Comparison of ENCODE assay signal across 23 mouse cellular contexts in genomic region chr17:11087088-11087487, GRCm38 (mm10).
DNase-seq lines count a peak whose midpoint lies in the region; ATAC-seq lines count a peak whose summit lies in the region.
"Had no signal": no experiment of that assay in that cellular context is flagged by ENCODE, and none has a peak within 500 bp of the region (broad histone marks: within the 10 kb centered on the region; RNA-seq: fewer than 3 reads in every experiment).

No protein-coding gene starts in this region.

- ATAC-seq in limb, embryonic 11.5 days (ENCODE audit: insufficient number of reproducible peaks, low FRiP score, low TSS enrichment, low read depth): no peak
- no peak for ATAC-seq in midbrain, embryonic 15.5 days (replicated peaks)
- ATAC-seq: intestine, postnatal 0 days; liver, postnatal 0 days had no signal

- H3K36me3 ChIP-seq in limb, embryonic 11.5 days (ENCODE audit: control insufficient read depth, insufficient read depth, low read length): no peaks in the 10 kb centered on the region
- H3K36me3 ChIP-seq in limb, embryonic 10.5 days: no peaks in the 10 kb centered on the region
- H3K36me3 ChIP-seq in embryonic facial prominence, embryonic 10.5 days (replicated peaks): no peaks in the 10 kb centered on the region
- no peaks in the 10 kb centered on the region for H3K36me3 ChIP-seq in midbrain, embryonic 15.5 days (replicated peaks)
- H3K36me3 ChIP-seq in heart, embryonic 10.5 days: no peaks in the 10 kb centered on the region
- H3K36me3 ChIP-seq: embryonic facial prominence, embryonic 15.5 days; hindbrain, embryonic 10.5 days; kidney, embryonic 15.5 days; neural tube, embryonic 13.5 days; stomach, embryonic 15.5 days had no signal

- H3K4me2 ChIP-seq in limb, embryonic 11.5 days (ENCODE audit: low read depth, severe bottlenecking): no peak overlapping the region
- no peak overlapping the region for H3K4me2 ChIP-seq in midbrain, embryonic 15.5 days
- H3K4me2 ChIP-seq: embryonic facial prominence, embryonic 15.5 days; kidney, embryonic 15.5 days; liver, embryonic 11.5 days; stomach, embryonic 15.5 days had no signal

- H3K9me3 ChIP-seq in limb, embryonic 11.5 days (ENCODE audit: control insufficient read depth, low read length): no peaks in the 10 kb centered on the region
- no peaks in the 10 kb centered on the region for H3K9me3 ChIP-seq in limb, embryonic 10.5 days (replicated peaks)
- H3K9me3 ChIP-seq in embryonic facial prominence, embryonic 10.5 days: no peaks in the 10 kb centered on the region
- H3K9me3 ChIP-seq in midbrain, embryonic 15.5 days: no peaks in the 10 kb centered on the region
- no peaks in the 10 kb centered on the region for H3K9me3 ChIP-seq in heart, embryonic 10.5 days
- H3K9me3 ChIP-seq: embryonic facial prominence, embryonic 15.5 days; hindbrain, embryonic 10.5 days; kidney, embryonic 15.5 days; neural tube, embryonic 13.5 days; stomach, embryonic 15.5 days had no signal

- no peak overlapping the region for H3K4me3 ChIP-seq in limb, embryonic 11.5 days (ENCODE audit: low read depth, low read length)
- H3K4me3 ChIP-seq in limb, embryonic 10.5 days: no peak overlapping the region
- H3K4me3 ChIP-seq in embryonic facial prominence, embryonic 10.5 days: no peak overlapping the region
- H3K4me3 ChIP-seq in midbrain, embryonic 15.5 days: no peak overlapping the region
- no peak overlapping the region for H3K4me3 ChIP-seq in heart, embryonic 10.5 days
- H3K4me3 ChIP-seq: embryonic facial prominence, embryonic 15.5 days; heart, adult 2 months; hindbrain, embryonic 10.5 days; kidney, embryonic 15.5 days; myocyte; neural tube, embryonic 13.5 days; stomach, embryonic 15.5 days had no signal

- no peak overlapping the region for H3K9ac ChIP-seq in limb, embryonic 11.5 days (ENCODE audit: low read length)
- H3K9ac ChIP-seq in midbrain, embryonic 15.5 days: no peak overlapping the region
- H3K9ac ChIP-seq: embryonic facial prominence, embryonic 15.5 days; kidney, embryonic 15.5 days; liver, postnatal 0 days; neural tube, embryonic 13.5 days; stomach, embryonic 15.5 days had no signal

- peaks cover 5% of the 10 kb centered on the region; the same call in 1 of the 2 replicates for H3K4me1 ChIP-seq in limb, embryonic 11.5 days (ENCODE audit: control insufficient read depth, insufficient read depth, low read length)
- H3K4me1 ChIP-seq in limb, embryonic 10.5 days: peaks cover 21% of the 10 kb centered on the region
- H3K4me1 ChIP-seq in embryonic facial prominence, embryonic 10.5 days: peaks cover 22% of the 10 kb centered on the region
- peaks cover 6% of the 10 kb centered on the region; the same call in 1 of the 2 replicates for H3K4me1 ChIP-seq in midbrain, embryonic 15.5 days
- no peaks in the 10 kb centered on the region for H3K4me1 ChIP-seq in heart, embryonic 10.5 days
- H3K4me1 ChIP-seq: embryonic facial prominence, embryonic 15.5 days; kidney, embryonic 15.5 days; stomach, embryonic 15.5 days had no signal

- H3K27me3 ChIP-seq in limb, embryonic 11.5 days (ENCODE audit: control insufficient read depth, insufficient read depth, low read length): no peaks in the 10 kb centered on the region
- no peaks in the 10 kb centered on the region for H3K27me3 ChIP-seq in limb, embryonic 10.5 days (ENCODE audit: low read depth, poor library complexity, severe bottlenecking)
- H3K27me3 ChIP-seq in embryonic facial prominence, embryonic 10.5 days (replicated peaks; ENCODE audit: low read depth, poor library complexity, severe bottlenecking): no peaks in the 10 kb centered on the region
- H3K27me3 ChIP-seq in midbrain, embryonic 15.5 days (replicated peaks): no peaks in the 10 kb centered on the region
- no peaks in the 10 kb centered on the region for H3K27me3 ChIP-seq in heart, embryonic 10.5 days (ENCODE audit: insufficient read depth, poor library complexity, severe bottlenecking)
- H3K27me3 ChIP-seq: kidney, embryonic 15.5 days; neural tube, embryonic 13.5 days; stomach, embryonic 15.5 days had no signal

- no peak overlapping the region for H3K27ac ChIP-seq in limb, embryonic 11.5 days (replicated peaks; ENCODE audit: low read depth, low read length)
- H3K27ac ChIP-seq in limb, embryonic 10.5 days: no peak overlapping the region
- no peak overlapping the region for H3K27ac ChIP-seq in embryonic facial prominence, embryonic 10.5 days (replicated peaks)
- H3K27ac ChIP-seq in midbrain, embryonic 15.5 days: no peak overlapping the region
- no peak overlapping the region for H3K27ac ChIP-seq in heart, embryonic 10.5 days
- H3K27ac ChIP-seq: embryonic facial prominence, embryonic 15.5 days; heart, adult 2 months; hindbrain, embryonic 10.5 days; kidney, embryonic 15.5 days; stomach, embryonic 15.5 days had no signal

- 27% methylated on average over 5 of the region's 5 CpGs for WGBS in limb, embryonic 11.5 days
- WGBS in limb, embryonic 10.5 days: 41% methylated on average over 5 of the region's 5 CpGs
- 54% methylated on average over 5 of the region's 5 CpGs for WGBS in embryonic facial prominence, embryonic 10.5 days
- WGBS in midbrain, embryonic 15.5 days: 69% methylated on average over 5 of the region's 5 CpGs
- 84% methylated on average over 5 of the region's 5 CpGs for WGBS in heart, embryonic 10.5 days

- DNase-seq in limb, embryonic 11.5 days (ENCODE audit: low spot score): peak; percentile 30
- DNase-seq in limb, embryonic 10.5 days (ENCODE audit: low spot score): no peak
- peak; percentile 62 for DNase-seq in embryo, embryonic 10.5 days (ENCODE audit: low spot score)
- peak; percentile 27 for DNase-seq in embryonic facial prominence, embryonic 10.5 days (ENCODE audit: low spot score)
- peak; percentile 18 for DNase-seq in lung, postnatal 10 days
- no peak for DNase-seq in adipocyte (ENCODE audit: low spot score)
- DNase-seq in heart, embryonic 10.5 days (ENCODE audit: low spot score): no peak
- DNase-seq: adrenal gland, adult 8-10 months; gastrocnemius, postnatal 25 days; heart, adult 2 months; layer of hippocampus, adult 9-11 months; liver, postnatal 0 days; right cerebral cortex, postnatal 4 days; thymus, postnatal 25 days had no signal

Comparison
In these comparisons a context has a peak if more than half of its experiments do, and no peak if none do; other contexts are left out.
1. DNase-seq: peak in limb, embryonic 11.5 days (single experiment), embryo, embryonic 10.5 days (single experiment), embryonic facial prominence, embryonic 10.5 days (single experiment) and lung, postnatal 10 days (single experiment); none in limb, embryonic 10.5 days (single experiment), adipocyte (single experiment) and heart, embryonic 10.5 days (single experiment).